Mouse (Mus musculus) skeletal muscle tissue, postnatal 0 days (tissue): ENCODE measurements around the gene Plp2. TPM values are rescaled to one million over a fixed set of nuclear protein-coding genes. Genes with fewer than 3 reads are reported as not detected.

Experiments
- polyA plus RNA-seq: library from polyadenylated mRNA; unstranded; fragments of >200 nt; fragmentation: Nextera tagmentation; extraction: Ambion mirVana; gene quantifications from 2 replicates; pipeline ENCODE4 v1.2.1, GENCODE M21; 2015

Gene Plp2
- 105 and 108 TPM in 2 replicates for polyA plus RNA-seq

DNA sequence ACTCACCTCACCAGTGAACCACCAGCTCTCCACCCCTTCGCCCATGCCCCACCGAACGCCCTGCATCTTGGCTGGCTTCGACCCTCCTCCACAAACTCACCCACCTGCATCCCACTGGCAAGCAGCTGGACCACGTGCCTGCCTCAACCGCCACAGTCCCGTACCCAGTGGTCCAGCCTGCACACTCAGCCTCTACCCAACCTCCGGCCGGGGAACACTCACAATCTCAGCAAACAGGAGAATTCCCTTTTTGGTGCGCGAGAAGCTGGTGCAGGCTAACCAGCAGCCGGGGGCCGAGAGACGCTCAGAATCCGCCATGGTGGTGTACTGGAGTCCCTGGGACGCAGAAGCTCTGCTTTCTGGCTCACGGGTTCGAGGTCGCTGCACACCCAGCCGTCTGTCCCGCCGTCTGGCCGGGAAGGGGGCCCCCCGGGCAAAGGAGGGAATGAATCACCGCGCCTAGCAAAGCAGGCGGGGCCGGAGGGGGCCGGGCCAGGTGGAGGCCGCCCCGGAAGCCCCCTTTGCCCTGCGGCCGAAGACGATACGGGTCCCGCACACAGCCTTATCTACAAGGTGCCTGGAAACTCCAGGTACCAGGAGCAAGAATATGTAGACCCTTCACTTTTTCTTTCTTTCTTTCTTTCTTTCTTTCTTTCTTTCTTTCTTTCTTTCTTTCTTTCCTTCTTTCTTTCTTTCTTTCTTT, at the start of gene Plp2:
Gene Plp2 (minus strand): TSS at position 470 of the 703 bp plus-strand sequence.

DNA sequence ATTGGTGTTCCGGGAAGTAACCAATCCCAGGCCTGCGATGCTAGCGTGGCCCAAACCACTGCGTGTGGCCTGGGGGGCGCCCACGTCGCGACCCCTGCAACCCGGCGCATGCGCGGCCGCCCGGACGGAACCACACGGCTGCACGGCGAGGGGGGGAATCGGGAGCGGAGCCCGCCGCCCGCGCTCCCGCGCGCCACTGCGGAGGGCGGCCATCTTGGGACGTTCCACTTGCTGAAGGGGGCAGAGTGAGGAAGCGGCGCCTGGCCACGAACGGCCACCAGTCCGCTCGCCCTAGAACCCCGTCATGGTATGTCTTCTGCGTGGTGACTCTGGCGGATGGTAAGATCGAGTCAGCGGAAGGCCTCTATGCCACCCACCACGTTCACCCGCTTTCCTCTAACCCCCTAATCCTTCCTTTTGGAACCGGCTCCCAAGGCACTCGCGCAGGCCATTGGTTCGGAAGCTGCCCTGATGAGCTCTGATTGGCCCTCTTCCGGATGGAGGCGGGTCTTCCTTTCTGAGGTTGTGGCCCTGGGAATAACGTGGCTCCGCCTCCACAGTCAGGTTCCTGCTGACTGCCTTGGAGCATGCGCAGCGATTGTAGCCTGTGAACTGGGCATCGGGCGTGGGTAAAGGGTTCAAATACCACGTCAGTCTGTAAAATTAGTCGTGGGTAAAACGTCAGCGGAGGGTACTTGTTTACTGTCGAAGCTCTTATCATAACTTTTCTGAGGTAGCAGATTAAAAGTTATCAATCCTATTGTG, 43.1 kb upstream of the Plp2 start, which contains the start of gene Wdr45:
Gene Wdr45 (plus strand): TSS at position 199 of the 765 bp plus-strand sequence.

GRCm38 (mm10) chrX:7696954-7697381, 25.8 kb upstream of the Plp2 start, which contains the start of gene Gpkow:
Gene Gpkow (plus strand): TSS chrX:7697131.

GRCm38 (mm10) chrX:7680864-7681263, 9.7 kb upstream of the Plp2 start, which contains the start of gene Magix:
Gene Magix (minus strand): TSS chrX:7681251.

GRCm38 (mm10) chrX:7657221-7657639, 14.0 kb downstream of the Plp2 start, which contains the start of gene Prickle3:
Gene Prickle3 (plus strand): TSS chrX:7657260.

GRCm38 (mm10) chrX:7638401-7639091, 32.6 kb downstream of the Plp2 start, which contains the start of gene Syp:
Gene Syp (plus strand): TSS chrX:7638471.

Other genes starting within 250 kb of the Plp2 start
- gene Foxp3, start 97.7 kb downstream of the Plp2 start, polyA plus RNA-seq, result 0.04 and 0.06 TPM in 2 replicates
- 0.77 and 1.1 TPM in 2 replicates for gene Ppp1r3f, start 97.1 kb downstream of the Plp2 start, polyA plus RNA-seq
- gene Ccdc22, start 65.9 kb downstream of the Plp2 start, polyA plus RNA-seq, result 15.3 and 15.9 TPM in 2 replicates
- not detected in 2 replicates for gene Cacna1f, start 64.3 kb downstream of the Plp2 start, polyA plus RNA-seq
- 0.38 and 0.44 TPM in 2 replicates for gene Syp, start 32.9 kb downstream of the Plp2 start, polyA plus RNA-seq
- gene Prickle3, start 14.1 kb downstream of the Plp2 start, polyA plus RNA-seq, result 5.2 and 5.6 TPM in 2 replicates
- 1.1 and 1.4 TPM in 2 replicates for gene Magix, start 9.9 kb upstream of the Plp2 start, polyA plus RNA-seq
- gene Gpkow, start 25.7 kb upstream of the Plp2 start, polyA plus RNA-seq, result 19.0 and 19.1 TPM in 2 replicates
- gene Wdr45, start 42.9 kb upstream of the Plp2 start, polyA plus RNA-seq, result 35.2 and 35.6 TPM in 2 replicates
- gene Gm45208, start 50.9 kb upstream of the Plp2 start, polyA plus RNA-seq, result not detected in 2 replicates
- 17.1 and 24.0 TPM in 2 replicates for gene Praf2, start 57.0 kb upstream of the Plp2 start, polyA plus RNA-seq
- gene Ccdc120, start 79.5 kb upstream of the Plp2 start, polyA plus RNA-seq, result 2.5 and 3.2 TPM in 2 replicates
- gene Tfe3, start 91.2 kb upstream of the Plp2 start, polyA plus RNA-seq, result 9.9 and 12.4 TPM in 2 replicates
- gene Gripap1, start 118.4 kb upstream of the Plp2 start, polyA plus RNA-seq, result 21.5 and 23.4 TPM in 2 replicates
- gene Kcnd1, start 150.9 kb upstream of the Plp2 start, polyA plus RNA-seq, result 0.35 and 0.51 TPM in 2 replicates
- gene Otud5, start 170.0 kb upstream of the Plp2 start, polyA plus RNA-seq, result 17.6 and 21.4 TPM in 2 replicates
- 1.0 and 1.1 TPM in 2 replicates for gene Pim2, start 206.9 kb upstream of the Plp2 start, polyA plus RNA-seq
- gene Slc35a2, start 212.6 kb upstream of the Plp2 start, polyA plus RNA-seq, result 16.1 and 22.3 TPM in 2 replicates
- 50.7 and 56.9 TPM in 2 replicates for gene Pqbp1, start 227.9 kb upstream of the Plp2 start, polyA plus RNA-seq
- 93.9 and 99.0 TPM in 2 replicates for gene Timm17b, start 228.0 kb upstream of the Plp2 start, polyA plus RNA-seq
- not detected in 2 replicates for gene Gm10491, start 236.4 kb upstream of the Plp2 start, polyA plus RNA-seq
- gene Gm10490, start 238.2 kb upstream of the Plp2 start, polyA plus RNA-seq, result not detected in 2 replicates
- gene Pcsk1n, start 248.4 kb upstream of the Plp2 start, polyA plus RNA-seq, result 0.06 and 0.21 TPM in 2 replicates